Mouse (Mus musculus) ES-Bruce4 (cell line): ENCODE measurements around the gene Epc2.

Source experiments
- CTCF ChIP-seq: IDR thresholded peaks from one replicate; pipeline ENCODE4 v1.8.1; 2011; ENCODE audit warnings: low read depth, low read length
- POLR2A ChIP-seq: IDR thresholded peaks from one replicate; pipeline ENCODE4 v1.8.1; 2011; ENCODE audit warnings: low read length; ENCODE audit not compliant: insufficient read depth

GRCm38 (mm10) chr2:49472443-49472842 lies 21.2 kb downstream of the Epc2 start:
- TF ChIP-seq POLR2A (no peak), CTCF (no peak)
